Mouse (Mus musculus) erythroblast, adult 5-6 weeks (primary cell): ENCODE results near the gene 2210010C04Rik. TPM values are rescaled to one million over a fixed set of nuclear protein-coding genes. Genes with fewer than 3 reads are reported as not detected.
A peak's percentile ranks its signal among the peaks of the same experiment; 100 is the strongest.

ENCODE experiments used
- ATAC-seq: replicated peaks from 2 replicates; pipeline ENCODE4 v1.8.0; 2016; ENCODE audit warnings: moderate number of reproducible peaks, mild to moderate bottlenecking, moderate TSS enrichment, inconsistent platforms; ENCODE audit not compliant: poor library complexity, low FRiP score, severe bottlenecking
- total RNA-seq, 2 experiments: library from RNA; stranded (forward) in 1 of 2; stranded (reverse) in 1 of 2; fragments of 150-400 nt in 1 of 2; fragments of 200-764, 138-1000 nt in 1 of 2; gene quantifications; 2 replicates each; pipeline versions ENCODE4 v1.2.3 to v1.2.4; 2015 to 2017; ENCODE audit warnings: low replicate concordance in 2 of 2

2210010C04Rik gene
- total RNA-seq (2015; ENCODE audit: low replicate concordance), result not detected in 2 replicates
- not detected in 2 replicates for total RNA-seq (2017; ENCODE audit: low replicate concordance)

GRCm38 (mm10) chr6:41035409-41035808, at the start of gene 2210010C04Rik:
Gene 2210010C04Rik, minus strand, starts transcription at chr6:41035509.
- no peak for ATAC-seq

- ATAC-seq, result no peak
These were observed 44.8 kb upstream of the 2210010C04Rik start for GRCm38 (mm10) chr6:41080121-41080520.

GRCm38 (mm10) chr6:41078539-41079303, 43.4 kb upstream of the 2210010C04Rik start:
- no peak for ATAC-seq

- no peak for ATAC-seq
These were observed 40.4 kb upstream of the 2210010C04Rik start for GRCm38 (mm10) chr6:41075753-41076152.

GRCm38 (mm10) chr6:41063332-41063731, 28.0 kb upstream of the 2210010C04Rik start:
- ATAC-seq, result no peak

- no peak for ATAC-seq
These were observed 27.4 kb upstream of the 2210010C04Rik start for GRCm38 (mm10) chr6:41062746-41063145.

- ATAC-seq, result no peak
These were observed 26.8 kb upstream of the 2210010C04Rik start for GRCm38 (mm10) chr6:41062081-41062480.

- ATAC-seq, result no peak
These were observed 25.8 kb upstream of the 2210010C04Rik start for GRCm38 (mm10) chr6:41061085-41061484.

GRCm38 (mm10) chr6:41057653-41058052, 22.3 kb upstream of the 2210010C04Rik start:
- no peak for ATAC-seq

- ATAC-seq, result peak; percentile 25; the same call in 1 of the 2 replicates
These were observed 20.3 kb upstream of the 2210010C04Rik start for GRCm38 (mm10) chr6:41055581-41055980.

GRCm38 (mm10) chr6:41054379-41054778, 19.1 kb upstream of the 2210010C04Rik start:
- no peak for ATAC-seq

- no peak for ATAC-seq
These were observed 16.5 kb upstream of the 2210010C04Rik start for GRCm38 (mm10) chr6:41051824-41052223.

- no peak for ATAC-seq
These were observed 13.3 kb upstream of the 2210010C04Rik start for GRCm38 (mm10) chr6:41048602-41049001.

- ATAC-seq, result no peak
These were observed 12.7 kb upstream of the 2210010C04Rik start for GRCm38 (mm10) chr6:41047961-41048360.

GRCm38 (mm10) chr6:41047202-41047601, 11.9 kb upstream of the 2210010C04Rik start:
- no peak for ATAC-seq

GRCm38 (mm10) chr6:41046553-41046952, 11.2 kb upstream of the 2210010C04Rik start:
- ATAC-seq, result no peak

GRCm38 (mm10) chr6:41044753-41045152, 9.4 kb upstream of the 2210010C04Rik start:
- ATAC-seq, result no peak

GRCm38 (mm10) chr6:41044314-41044713, 9.0 kb upstream of the 2210010C04Rik start:
- ATAC-seq, result no peak

- ATAC-seq, result no peak
These were observed 2.5 kb downstream of the 2210010C04Rik start for GRCm38 (mm10) chr6:41032802-41033201.

- no peak for ATAC-seq
These were observed 3.1 kb downstream of the 2210010C04Rik start for GRCm38 (mm10) chr6:41032231-41032630.

GRCm38 (mm10) chr6:41030821-41031220, 4.5 kb downstream of the 2210010C04Rik start:
- no peak for ATAC-seq

- no peak for ATAC-seq
These were observed 8.3 kb downstream of the 2210010C04Rik start for GRCm38 (mm10) chr6:41027053-41027452.
